Mouse (Mus musculus): Measurements from ENCODE around the gene Mybpc3. TPM values are rescaled to one million over a fixed set of nuclear protein-coding genes. Genes with fewer than 3 reads are reported as not detected.

Gene Mybpc3
- polyA plus RNA-seq, 1 experiment from 2014 or later = 0.13 TPM

DNA sequence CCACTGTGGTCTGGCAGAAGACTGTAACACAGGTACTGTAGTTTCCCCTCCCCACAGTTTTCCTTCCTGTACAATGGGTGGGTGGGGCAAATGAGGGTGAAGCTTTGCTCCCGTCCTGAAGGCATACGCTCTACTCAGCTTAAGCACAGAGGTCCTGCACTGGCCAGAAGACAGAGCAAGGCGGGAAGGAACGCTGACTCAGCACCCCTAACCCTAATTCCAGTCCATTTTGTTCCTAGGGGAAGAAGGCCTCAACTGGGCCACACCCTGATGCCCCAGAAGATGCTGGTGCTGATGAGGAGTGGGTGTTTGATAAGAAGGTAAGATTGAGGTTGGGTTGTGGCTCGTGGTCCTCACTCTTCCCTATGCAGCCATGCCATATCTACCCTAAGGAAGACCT, 10.8 kb downstream of the Mybpc3 start:
- Histone ChIP-seq H3K4me1 (no peaks in the 10 kb centered on the region), H3K9ac (no peak overlapping the region), H3K4me2 (no peak overlapping the region), H3K9me3 (replicated peaks) (no peaks in the 10 kb centered on the region), H3K4me3 (replicated peaks) (no peak overlapping the region), H3K27me3 (no peaks in the 10 kb centered on the region), H3K36me3 (no peaks in the 10 kb centered on the region), H3K27ac (no peak overlapping the region)
- no peak for ATAC-seq (replicated peaks; ENCODE audit: low FRiP score)
- WGBS = 83% methylated on average over 5 of the region's 5 CpGs

DNA sequence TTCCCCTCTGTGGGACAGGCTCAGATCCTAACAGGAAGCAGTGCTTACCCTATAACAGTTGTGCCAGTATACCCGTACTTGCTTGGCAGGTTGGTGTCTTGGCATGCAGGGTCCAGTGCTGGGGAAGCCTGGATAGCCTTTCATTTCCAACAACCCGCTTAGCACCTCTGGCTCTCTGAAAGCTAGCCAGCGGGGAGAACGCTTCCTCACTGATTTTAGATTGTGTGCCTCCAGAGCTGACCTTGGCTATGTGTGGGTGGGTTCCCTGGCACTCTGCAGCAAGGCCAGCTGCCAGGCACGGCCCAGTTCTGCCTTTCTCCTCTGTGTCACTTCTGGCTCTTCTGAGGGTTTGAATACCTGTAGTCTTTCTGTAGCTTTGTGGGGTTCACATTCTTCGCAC, 12.2 kb downstream of the Mybpc3 start:
- no peaks in the 10 kb centered on the region for H3K9me3 ChIP-seq (replicated peaks)
- H3K4me2 ChIP-seq = no peak overlapping the region
- H3K9ac ChIP-seq = no peak overlapping the region
- no peak overlapping the region for H3K27ac ChIP-seq
- no peak for ATAC-seq (replicated peaks; ENCODE audit: low FRiP score)
- H3K27me3 ChIP-seq = no peaks in the 10 kb centered on the region
- WGBS = 84% methylated on average over 6 of the region's 6 CpGs
- no peak overlapping the region for H3K4me3 ChIP-seq (replicated peaks)
- H3K4me1 ChIP-seq = no peaks in the 10 kb centered on the region
- H3K36me3 ChIP-seq = no peaks in the 10 kb centered on the region

DNA sequence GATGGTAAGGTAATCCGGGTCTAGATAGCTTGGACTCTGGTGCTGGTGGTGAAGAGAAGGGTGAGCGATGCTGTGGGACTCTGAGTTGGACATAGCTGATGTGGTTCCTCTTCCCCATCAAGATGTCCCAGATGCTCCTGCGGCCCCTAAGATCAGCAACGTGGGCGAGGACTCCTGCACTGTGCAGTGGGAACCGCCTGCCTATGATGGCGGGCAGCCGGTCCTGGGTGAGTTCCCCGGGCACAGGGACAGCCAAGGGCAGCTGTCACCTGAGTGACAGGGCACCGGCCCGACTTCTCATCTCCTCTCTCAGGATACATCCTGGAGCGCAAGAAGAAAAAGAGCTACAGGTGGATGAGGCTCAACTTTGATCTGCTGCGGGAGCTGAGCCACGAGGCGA, 13.3 kb downstream of the Mybpc3 start:
- ATAC-seq (replicated peaks; ENCODE audit: low FRiP score) = no peak
- Histone ChIP-seq H3K27me3 (no peaks in the 10 kb centered on the region), H3K9ac (no peak overlapping the region), H3K27ac (no peak overlapping the region), H3K36me3 (no peaks in the 10 kb centered on the region), H3K4me1 (no peaks in the 10 kb centered on the region), H3K9me3 (replicated peaks) (no peaks in the 10 kb centered on the region), H3K4me2 (no peak overlapping the region), H3K4me3 (replicated peaks) (no peak overlapping the region)
- WGBS = 90% methylated on average over 15 of the region's 15 CpGs

DNA sequence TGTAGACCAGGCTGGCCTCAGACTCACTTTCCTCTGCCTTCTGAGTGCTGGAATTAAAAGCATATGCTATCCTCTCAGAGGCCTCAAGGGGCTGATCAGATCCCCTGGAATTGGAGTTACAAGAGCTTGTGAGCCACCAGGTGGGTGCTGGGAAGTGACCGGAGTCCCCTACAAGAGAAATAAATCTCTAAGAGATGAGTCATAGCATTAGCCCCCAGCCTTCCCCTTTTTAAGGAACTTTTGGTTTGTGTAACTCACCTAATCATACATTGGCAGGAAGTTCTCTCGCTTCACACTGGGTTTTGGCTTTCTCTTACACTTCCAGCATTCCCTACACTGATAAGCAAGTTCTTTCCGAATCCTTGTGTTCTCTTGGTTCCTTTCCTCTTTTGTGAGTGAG, 14.1 kb downstream of the Mybpc3 start:
- Histone ChIP-seq H3K27ac (no peak overlapping the region), H3K4me1 (no peaks in the 10 kb centered on the region), H3K9ac (no peak overlapping the region), H3K4me2 (no peak overlapping the region), H3K36me3 (no peaks in the 10 kb centered on the region), H3K4me3 (replicated peaks) (no peak overlapping the region), H3K27me3 (no peaks in the 10 kb centered on the region), H3K9me3 (replicated peaks) (no peaks in the 10 kb centered on the region)
- ATAC-seq (replicated peaks; ENCODE audit: low FRiP score) = no peak
- 76% methylated on average over 3 of the region's 3 CpGs for WGBS

DNA sequence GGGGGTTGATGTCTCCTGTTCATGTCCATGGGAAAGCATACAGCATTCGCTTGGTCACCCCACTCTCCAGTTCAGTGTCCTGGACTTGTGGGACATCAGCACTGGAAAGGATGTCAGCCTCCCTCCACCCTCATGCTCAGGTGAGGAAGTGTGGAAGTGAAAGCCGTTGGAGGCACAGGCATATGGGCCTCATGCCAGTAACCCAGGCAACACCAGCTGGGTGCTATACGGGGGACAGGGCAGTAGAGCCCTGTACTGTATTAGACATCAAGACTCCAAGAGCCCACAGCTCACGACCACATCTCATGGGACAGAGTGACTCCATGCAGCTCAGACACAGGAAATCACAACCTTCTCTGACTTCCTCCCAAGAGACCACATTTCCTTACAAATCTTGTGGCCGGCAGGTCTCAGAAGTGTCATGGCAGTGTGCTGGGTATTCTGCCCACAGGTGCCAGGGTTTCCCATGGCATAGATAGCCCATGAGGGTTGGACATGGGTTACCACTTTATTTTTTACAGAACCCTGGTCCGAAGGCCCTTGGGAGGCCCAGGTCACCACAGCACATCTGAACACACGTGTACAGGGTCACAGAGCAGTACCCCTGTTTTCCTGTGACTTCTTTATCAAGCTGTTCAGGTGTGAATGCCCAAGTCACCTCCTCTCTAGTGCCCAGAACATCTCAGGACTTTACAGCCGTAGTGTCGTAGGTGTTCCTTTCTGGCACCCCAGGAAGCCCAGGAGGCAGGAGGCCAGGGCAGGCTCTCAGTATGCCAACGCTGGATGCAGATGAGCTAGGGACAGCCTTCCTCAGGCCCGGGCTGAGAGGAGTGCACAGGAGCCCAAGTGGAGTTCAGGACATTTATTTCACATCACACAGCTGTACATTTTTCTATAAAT, 18.8 kb downstream of the Mybpc3 start:
- no peak for ATAC-seq (replicated peaks; ENCODE audit: low FRiP score)
- 77% methylated on average over 11 of the region's 11 CpGs for WGBS
- H3K4me2 ChIP-seq = no peak overlapping the region
- H3K36me3 ChIP-seq = 0 out of 2 replicates have a peak, but pooled peaks cover 4% of the 10 kb centered on the region
- H3K4me1 ChIP-seq = 0 out of 2 replicates have a peak, but pooled peaks cover 2% of the 10 kb centered on the region
- no peak overlapping the region for H3K4me3 ChIP-seq (replicated peaks)
- no peak overlapping the region for H3K27ac ChIP-seq
- no peak overlapping the region for H3K9ac ChIP-seq
- no peaks in the 10 kb centered on the region for H3K9me3 ChIP-seq (replicated peaks)
- H3K27me3 ChIP-seq = no peaks in the 10 kb centered on the region

DNA sequence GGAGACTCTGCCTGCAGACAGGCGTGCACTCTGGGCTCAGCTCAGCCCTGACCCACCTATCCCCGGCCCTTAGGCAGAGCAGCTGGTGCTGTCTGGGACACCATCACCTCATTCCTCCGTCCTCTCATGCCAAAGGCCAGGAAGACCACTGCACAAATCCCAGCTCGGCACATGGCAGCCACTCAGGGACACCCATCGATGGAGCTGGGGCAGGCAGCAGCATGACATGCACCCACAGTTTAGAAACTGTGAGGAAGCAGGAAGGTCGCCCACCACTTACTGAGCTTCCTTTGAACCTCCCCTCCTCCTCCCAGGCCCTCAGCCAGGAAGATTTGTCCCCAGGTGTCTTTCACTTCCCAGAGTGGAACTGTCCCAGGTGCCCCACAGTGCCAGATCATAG, 19.5 kb downstream of the Mybpc3 start:
- Histone ChIP-seq H3K27ac (no peak overlapping the region), H3K36me3 (peaks cover 6% of the 10 kb centered on the region), H3K9ac (no peak overlapping the region), H3K4me1 (0 out of 2 replicates have a peak, but pooled peaks cover 2% of the 10 kb centered on the region), H3K27me3 (no peaks in the 10 kb centered on the region), H3K9me3 (replicated peaks) (no peaks in the 10 kb centered on the region), H3K4me3 (replicated peaks) (no peak overlapping the region), H3K4me2 (no peak overlapping the region)
- 86% methylated on average over 6 of the region's 6 CpGs for WGBS
- no peak for ATAC-seq (replicated peaks; ENCODE audit: low FRiP score)

DNA sequence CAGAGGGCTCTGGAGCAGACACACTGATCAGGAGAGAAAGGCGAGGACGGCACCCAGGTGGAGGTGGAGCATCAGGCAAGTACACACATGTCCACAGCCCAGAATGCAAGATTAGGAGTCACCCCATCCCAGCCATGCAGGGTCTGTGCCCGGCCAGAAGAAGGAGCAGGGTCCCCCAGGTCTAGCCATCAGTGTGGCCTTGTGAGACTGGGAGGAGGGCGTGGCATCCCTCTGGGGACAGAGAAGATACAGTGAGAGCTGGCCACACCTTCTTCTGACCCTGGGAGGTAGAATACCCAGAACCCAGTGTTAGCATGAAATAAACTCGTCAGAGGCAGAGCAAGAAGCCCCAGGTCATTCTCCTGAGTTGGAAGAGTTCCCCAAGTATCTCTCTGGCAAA, 21.4 kb downstream of the Mybpc3 start:
- peaks cover 15% of the 10 kb centered on the region for H3K36me3 ChIP-seq
- ATAC-seq (replicated peaks; ENCODE audit: low FRiP score) = 0 out of 2 replicates have a peak, but pooled peaks have one; percentile 26
- 68% methylated on average over 5 of the region's 5 CpGs for WGBS

DNA sequence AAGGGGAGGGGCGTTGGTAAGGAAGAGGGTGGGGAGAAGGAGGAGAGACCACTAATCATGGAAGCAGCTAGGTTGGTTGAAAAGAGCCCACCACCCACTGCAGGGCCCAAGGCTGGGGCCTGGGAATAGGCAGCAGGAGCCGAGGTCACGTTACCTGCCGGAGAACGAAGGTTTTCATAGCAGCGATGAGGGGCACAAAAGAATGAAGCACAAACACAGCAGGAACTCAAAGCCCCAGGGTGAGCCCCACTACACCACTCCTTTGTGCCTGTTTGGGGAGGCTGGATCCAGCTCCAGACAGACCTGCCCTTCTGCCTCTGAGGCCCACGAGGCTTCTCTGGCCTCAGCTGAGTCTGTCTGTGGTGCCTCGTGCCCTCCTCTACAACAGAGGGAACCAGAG, 21.8 kb downstream of the Mybpc3 start:
- H3K9ac ChIP-seq = no peak overlapping the region
- no peak overlapping the region for H3K4me3 ChIP-seq (replicated peaks)
- no peaks in the 10 kb centered on the region for H3K27me3 ChIP-seq
- H3K36me3 ChIP-seq = peaks cover 15% of the 10 kb centered on the region
- 81% methylated on average over 8 of the region's 8 CpGs for WGBS
- no peaks in the 10 kb centered on the region for H3K9me3 ChIP-seq (replicated peaks)
- no peak for ATAC-seq (replicated peaks; ENCODE audit: low FRiP score)
- no peak overlapping the region for H3K27ac ChIP-seq
- H3K4me2 ChIP-seq = no peak overlapping the region
- H3K4me1 ChIP-seq = 0 out of 2 replicates have a peak, but pooled peaks cover 2% of the 10 kb centered on the region

More for the DNA sequence above, 21.4 kb downstream of the Mybpc3 start:
- Histone ChIP-seq H3K27me3 (no peaks in the 10 kb centered on the region), H3K9ac (no peak overlapping the region), H3K9me3 (replicated peaks) (no peaks in the 10 kb centered on the region), H3K4me2 (no peak overlapping the region), H3K27ac (no peak overlapping the region), H3K4me1 (0 out of 2 replicates have a peak, but pooled peaks cover 2% of the 10 kb centered on the region), H3K4me3 (replicated peaks) (no peak overlapping the region)

DNA sequence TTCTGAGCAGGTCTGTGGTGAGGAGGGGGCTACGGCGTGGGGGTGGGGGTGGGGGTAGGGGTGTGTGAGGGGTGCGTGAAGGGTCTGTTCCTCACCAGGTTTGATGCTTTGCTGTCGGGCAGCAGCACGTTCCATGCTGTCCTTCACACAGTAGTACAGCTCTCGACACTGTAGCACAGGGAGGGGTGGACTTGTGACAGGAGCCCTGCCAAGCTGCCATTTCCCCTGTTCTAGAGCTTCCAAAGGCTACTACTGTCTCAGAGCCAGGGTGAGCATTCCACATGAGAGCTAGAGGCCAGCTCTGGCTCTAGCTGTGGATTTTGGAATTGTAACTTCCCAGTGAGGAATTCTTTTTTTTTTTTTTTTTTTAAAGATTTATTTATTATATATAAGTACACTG, 25.0 kb downstream of the Mybpc3 start:
- 0 out of 2 replicates have a peak, but pooled peaks cover 2% of the 10 kb centered on the region for H3K4me1 ChIP-seq
- H3K4me2 ChIP-seq = no peak overlapping the region
- H3K4me3 ChIP-seq (replicated peaks) = no peak overlapping the region
- ATAC-seq (replicated peaks; ENCODE audit: low FRiP score) = no peak
- no peaks in the 10 kb centered on the region for H3K27me3 ChIP-seq
- H3K27ac ChIP-seq = no peak overlapping the region
- no peaks in the 10 kb centered on the region for H3K9me3 ChIP-seq (replicated peaks)
- WGBS = 91% methylated on average over 6 of the region's 6 CpGs
- no peak overlapping the region for H3K9ac ChIP-seq
- peaks cover 28% of the 10 kb centered on the region for H3K36me3 ChIP-seq

DNA sequence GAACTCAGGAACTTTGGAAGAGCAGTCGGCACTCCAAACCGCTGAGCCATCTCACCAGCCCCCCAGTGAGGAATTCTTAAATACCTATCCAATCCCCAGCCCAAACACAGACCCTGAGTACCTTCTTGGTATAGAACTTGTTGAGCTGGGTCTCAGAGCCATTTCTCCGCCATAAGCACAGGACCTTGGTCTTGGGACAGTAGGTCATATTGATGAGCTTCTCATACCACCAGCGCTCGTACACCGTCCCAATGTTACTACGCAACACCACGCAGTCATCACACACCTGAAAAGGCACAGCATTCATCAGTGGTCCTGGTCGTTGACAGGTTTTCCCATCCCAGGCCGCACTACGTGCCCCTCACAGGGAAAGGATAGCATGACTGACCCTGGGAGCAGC, 25.5 kb downstream of the Mybpc3 start:
- 97% methylated on average over 11 of the region's 11 CpGs for WGBS
- Histone ChIP-seq H3K36me3 (peaks cover 28% of the 10 kb centered on the region), H3K27me3 (no peaks in the 10 kb centered on the region), H3K27ac (no peak overlapping the region), H3K9ac (no peak overlapping the region), H3K4me1 (0 out of 2 replicates have a peak, but pooled peaks cover 2% of the 10 kb centered on the region), H3K4me2 (no peak overlapping the region), H3K9me3 (replicated peaks) (no peaks in the 10 kb centered on the region), H3K4me3 (replicated peaks) (no peak overlapping the region)
- no peak for ATAC-seq (replicated peaks; ENCODE audit: low FRiP score)

DNA sequence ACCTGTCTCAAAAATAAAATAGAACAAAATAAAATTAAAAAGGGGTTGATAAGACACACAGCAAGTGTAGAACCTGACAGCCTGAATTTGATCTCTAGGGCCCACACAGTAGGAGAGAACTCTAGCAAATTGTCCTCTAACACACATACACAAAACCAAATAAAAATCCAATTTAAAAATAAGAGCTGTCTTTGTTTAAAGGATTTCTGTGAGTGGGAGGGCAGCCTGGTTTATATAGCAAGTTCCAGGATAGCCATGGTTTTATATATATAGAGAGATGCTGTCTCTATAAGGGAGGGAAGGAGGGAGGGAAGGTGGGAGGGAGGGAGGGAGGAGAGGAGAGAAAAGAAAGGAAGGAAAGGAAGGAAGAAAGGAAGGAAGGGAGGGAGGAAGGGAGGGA, 30.2 kb downstream of the Mybpc3 start:
- no peak for ATAC-seq (replicated peaks; ENCODE audit: low FRiP score)
- Histone ChIP-seq H3K9me3 (replicated peaks) (no peaks in the 10 kb centered on the region), H3K9ac (no peak overlapping the region), H3K27ac (no peak overlapping the region), H3K36me3 (peaks cover 30% of the 10 kb centered on the region), H3K27me3 (no peaks in the 10 kb centered on the region), H3K4me1 (no peaks in the 10 kb centered on the region), H3K4me2 (no peak overlapping the region), H3K4me3 (replicated peaks) (no peak overlapping the region)

DNA sequence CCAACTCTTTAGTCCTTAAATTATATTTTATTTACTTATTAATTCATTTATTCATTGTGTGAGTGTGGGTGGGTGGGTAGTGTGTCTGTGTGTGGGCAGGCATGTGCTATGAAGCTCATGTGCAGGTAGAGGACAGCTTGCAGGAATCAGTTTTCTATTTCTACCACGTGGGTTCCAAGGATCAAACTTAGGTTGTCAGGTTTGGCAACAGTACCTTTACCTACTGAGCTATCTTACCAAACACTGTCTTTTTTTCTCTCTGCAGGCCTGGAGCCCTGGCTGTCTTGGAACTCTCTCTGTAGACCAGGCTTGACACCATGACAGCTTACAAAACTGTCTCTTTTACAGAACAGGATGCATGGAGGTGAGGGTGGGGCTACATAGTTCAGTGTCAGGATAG, 33.4 kb downstream of the Mybpc3 start:
- H3K4me1 ChIP-seq = no peaks in the 10 kb centered on the region
- H3K27me3 ChIP-seq = no peaks in the 10 kb centered on the region
- no peak overlapping the region for H3K27ac ChIP-seq
- no peak for ATAC-seq (replicated peaks; ENCODE audit: low FRiP score)
- H3K9me3 ChIP-seq (replicated peaks) = no peaks in the 10 kb centered on the region
- H3K4me2 ChIP-seq = no peak overlapping the region
- no peak overlapping the region for H3K4me3 ChIP-seq (replicated peaks)
- peaks cover 32% of the 10 kb centered on the region for H3K36me3 ChIP-seq
- 64% methylated on average over 1 of the region's 1 CpGs for WGBS
- no peak overlapping the region for H3K9ac ChIP-seq
